Mouse (Mus musculus) liver, postnatal 0 days (tissue): Measurements from ENCODE around the gene Dgkz.

Source experiments
- CTCF ChIP-seq: sonication (generic); IDR thresholded peaks from 2 replicates; pipeline ENCODE4 v1.5.1; 2016; ENCODE audit warnings: antibody characterized with exemption, low read depth
- EP300 ChIP-seq: IDR thresholded peaks from 2 replicates; pipeline ENCODE4 v1.6.1; 2016; ENCODE audit warnings: antibody characterized with exemption, low read depth, mild to moderate bottlenecking

DNA sequence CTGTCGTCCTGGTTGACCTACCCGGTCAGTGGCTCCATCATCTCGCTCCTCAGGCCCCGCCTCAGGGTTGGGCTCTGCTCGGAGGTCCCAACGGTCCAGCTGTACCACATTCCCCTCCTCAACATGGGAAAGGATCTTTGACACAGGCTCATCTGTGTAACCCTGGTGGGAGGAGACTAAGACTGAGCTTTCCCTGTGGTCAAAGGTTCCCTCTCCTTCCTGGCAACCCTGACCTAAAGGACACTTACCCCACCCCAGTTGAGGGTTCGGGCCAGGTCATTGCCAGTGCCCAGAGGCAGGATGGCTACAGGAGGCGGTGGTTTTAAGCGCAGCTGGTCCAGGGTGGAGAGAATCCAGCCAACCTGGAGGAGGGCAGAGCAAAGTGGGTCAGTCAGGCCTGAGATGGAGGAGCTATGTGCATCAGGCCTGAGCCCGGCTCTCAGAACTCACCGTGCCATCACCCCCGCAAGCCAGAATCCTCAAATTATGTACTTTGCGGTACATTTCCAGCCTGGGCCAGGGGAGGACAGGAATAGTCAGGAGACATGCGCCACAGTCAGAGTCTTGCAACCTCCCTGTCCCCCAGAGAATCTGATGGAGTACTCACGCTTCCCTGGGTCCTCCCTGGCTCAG is 36.2 kb downstream of the Dgkz start:
- TF ChIP-seq CTCF (no peak), EP300 (no peak)
